Mouse (Mus musculus) liver, adult 2 months (tissue): Measurements from ENCODE around the gene Usp53.

Experiments used
- CTCF ChIP-seq: fragments of 200-500 bp; IDR thresholded peaks from 2 replicates; pipeline ENCODE4 v1.5.1; 2011; ENCODE audit warnings: low read depth, low read length, control low read depth
- POLR2A ChIP-seq: fragments of 200-500 bp; IDR thresholded peaks from 2 replicates; pipeline ENCODE4 v1.6.1; 2011; ENCODE audit warnings: low read length, control low read depth; ENCODE audit not compliant: insufficient read depth; ENCODE audit errors: extremely low read depth

DNA sequence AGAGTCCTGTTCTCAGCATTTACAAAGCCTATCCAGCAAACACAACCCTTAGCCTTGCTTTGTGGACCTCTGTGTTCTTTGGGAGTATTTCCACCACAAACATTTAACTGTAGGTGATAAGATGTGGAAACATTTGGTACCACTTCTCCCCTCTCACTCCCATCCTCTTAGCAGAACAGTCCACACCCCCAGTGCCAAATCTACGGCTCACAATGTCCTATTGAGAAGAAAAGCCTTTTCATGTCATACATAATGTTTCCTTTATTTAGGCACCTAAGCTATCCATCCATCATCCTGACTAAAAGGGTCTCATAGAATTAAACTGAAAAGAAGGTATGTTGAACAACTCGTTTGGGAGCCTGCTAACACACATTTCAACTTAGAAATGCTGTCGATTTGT, 41.3 kb upstream of the Usp53 start:
- TF ChIP-seq POLR2A (no peak), CTCF (no peak)
